Mouse (Mus musculus): ENCODE results near the gene Pdxp. TPM values are rescaled to one million over a fixed set of nuclear protein-coding genes. Genes with fewer than 3 reads are reported as not detected.

The Pdxp gene
- polyA plus RNA-seq, 1 experiment from 2014 or later: 126 TPM

DNA sequence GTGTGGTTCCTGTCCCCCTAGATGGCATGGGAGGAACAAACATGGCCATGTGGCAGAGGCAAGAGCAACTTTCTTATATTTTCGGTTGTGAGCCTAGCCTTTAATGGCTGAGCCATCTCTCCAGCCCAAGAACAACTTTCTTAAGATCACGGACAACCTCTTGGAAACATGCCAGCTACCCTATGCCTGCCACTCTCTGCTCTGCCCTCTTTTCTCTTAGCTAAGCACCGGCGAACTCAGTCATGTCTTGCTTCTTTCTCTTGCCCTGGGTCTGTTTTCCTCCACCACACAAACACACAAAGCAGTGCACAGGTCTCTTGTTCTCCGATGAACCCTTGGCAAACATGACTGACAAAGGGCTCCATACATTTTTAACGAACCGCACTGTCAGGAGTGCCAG is 32.5 kb downstream of the Pdxp start:
- no peak overlapping the region for H3K9ac ChIP-seq (ENCODE audit: low read depth, low read length)
- H3K4me3 ChIP-seq (ENCODE audit: low read depth, low read length): no peak overlapping the region
- H3K9me3 ChIP-seq (replicated peaks; ENCODE audit: control insufficient read depth, low read length, poor library complexity, severe bottlenecking): no peaks in the 10 kb centered on the region
- H3K27me3 ChIP-seq (ENCODE audit: control insufficient read depth, insufficient read depth, low read depth, low read length): no peaks in the 10 kb centered on the region
- H3K4me2 ChIP-seq (ENCODE audit: low read length): no peak overlapping the region
- WGBS: 64% methylated on average over 7 of the region's 7 CpGs
- H3K4me1 ChIP-seq (ENCODE audit: control insufficient read depth, insufficient read depth, low read length): peaks cover 19% of the 10 kb centered on the region
- ATAC-seq: no peak
- H3K36me3 ChIP-seq (ENCODE audit: control insufficient read depth, insufficient read depth, low read length): 0 out of 2 replicates have a peak, but pooled peaks cover 2% of the 10 kb centered on the region
- H3K27ac ChIP-seq (ENCODE audit: low read length): no peak overlapping the region

GRCm38 (mm10) chr15:78947657-78948056 is 33.9 kb downstream of the Pdxp start, which contains the start of gene Triobp:
TSS of gene Triobp (plus strand) at chr15:78947724.
- H3K4me2 ChIP-seq (ENCODE audit: low read length): peak within 1 kb of the TSS; percentile 65
- H3K27ac ChIP-seq (ENCODE audit: low read length): peak within 1 kb of the TSS; percentile 63
- under 1% methylated on average over 24 of the region's 24 CpGs for WGBS
- H3K9ac ChIP-seq (ENCODE audit: low read depth, low read length): peak within 1 kb of the TSS; percentile 68
- ATAC-seq: peak; percentile 98
- no peaks in the 10 kb centered on the region for H3K36me3 ChIP-seq (ENCODE audit: control insufficient read depth, insufficient read depth, low read length)
- no peaks in the 10 kb centered on the region for H3K9me3 ChIP-seq (replicated peaks; ENCODE audit: control insufficient read depth, low read length, poor library complexity, severe bottlenecking)
- H3K27me3 ChIP-seq (ENCODE audit: control insufficient read depth, insufficient read depth, low read depth, low read length): no peaks in the 10 kb centered on the region
- peaks cover 15% of the 10 kb centered on the region for H3K4me1 ChIP-seq (ENCODE audit: control insufficient read depth, insufficient read depth, low read length)
- peak within 1 kb of the TSS; percentile 48 for H3K4me3 ChIP-seq (ENCODE audit: low read depth, low read length)

DNA sequence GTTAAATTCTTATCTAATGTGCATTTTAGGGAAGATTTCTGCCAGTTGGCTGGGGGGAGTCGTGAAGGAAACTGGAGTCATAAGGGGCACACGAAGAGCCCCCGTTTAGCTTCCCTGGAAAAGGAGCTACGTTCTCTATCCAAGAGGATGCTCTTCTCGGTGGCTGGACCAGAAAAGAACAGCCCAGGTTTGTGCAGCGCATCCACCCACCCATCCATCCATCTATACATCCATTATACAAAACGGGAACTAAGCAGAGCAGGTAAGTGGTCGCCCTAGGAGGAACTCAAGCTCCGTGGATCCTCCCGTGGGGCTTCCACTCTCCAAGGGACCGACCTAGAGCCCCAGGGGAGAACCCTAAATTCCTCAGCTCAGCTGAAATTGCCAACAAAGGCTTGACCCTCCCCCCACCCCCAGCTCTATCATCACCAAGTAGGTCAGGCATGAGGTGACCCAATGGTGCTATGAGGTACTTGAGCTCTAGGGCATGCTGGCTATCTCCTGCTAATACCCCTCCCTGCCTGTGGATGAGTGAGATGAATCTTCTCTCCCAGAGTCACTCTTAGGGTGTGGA is 34.5 kb downstream of the Pdxp start:
- Histone ChIP-seq H3K27me3 (ENCODE audit: control insufficient read depth, insufficient read depth, low read depth, low read length) (no peaks in the 10 kb centered on the region), H3K4me3 (ENCODE audit: low read depth, low read length) (peak overlapping the region; percentile 48), H3K9me3 (replicated peaks; ENCODE audit: control insufficient read depth, low read length, poor library complexity, severe bottlenecking) (no peaks in the 10 kb centered on the region), H3K27ac (ENCODE audit: low read length) (peak overlapping the region; percentile 63), H3K4me1 (ENCODE audit: control insufficient read depth, insufficient read depth, low read length) (peaks cover 13% of the 10 kb centered on the region), H3K36me3 (ENCODE audit: control insufficient read depth, insufficient read depth, low read length) (peaks cover 1% of the 10 kb centered on the region; the same call in 1 of the 2 replicates), H3K4me2 (ENCODE audit: low read length) (peak overlapping the region; percentile 65), H3K9ac (ENCODE audit: low read depth, low read length) (peak overlapping the region; percentile 68)
- ATAC-seq: peak; percentile 51
- 3% methylated on average over 11 of the region's 11 CpGs for WGBS

DNA sequence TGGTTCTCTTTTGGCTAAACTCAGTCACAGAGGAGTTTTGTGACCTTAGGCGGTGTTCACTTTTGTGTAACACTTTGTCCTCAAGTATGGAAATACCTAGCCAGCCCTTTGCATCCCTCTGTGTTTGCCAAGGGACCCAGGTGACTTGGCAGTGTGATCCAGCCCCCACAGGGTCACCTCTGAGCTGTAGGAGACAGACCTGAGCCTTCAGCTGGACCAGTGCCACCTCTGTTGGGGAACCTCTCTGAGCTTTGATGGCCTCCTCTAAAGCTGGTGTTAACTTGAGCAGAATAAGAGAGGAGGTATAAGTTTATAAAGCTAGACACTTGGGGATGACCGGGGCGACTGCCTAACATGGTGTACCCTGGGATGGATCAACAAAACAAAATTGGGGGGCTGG is 35.2 kb downstream of the Pdxp start:
- peak overlapping the region; percentile 48 for H3K4me3 ChIP-seq (ENCODE audit: low read depth, low read length)
- H3K4me1 ChIP-seq (ENCODE audit: control insufficient read depth, insufficient read depth, low read length): peaks cover 13% of the 10 kb centered on the region
- H3K9me3 ChIP-seq (replicated peaks; ENCODE audit: control insufficient read depth, low read length, poor library complexity, severe bottlenecking): no peaks in the 10 kb centered on the region
- H3K9ac ChIP-seq (ENCODE audit: low read depth, low read length): no peak overlapping the region; the same call in 1 of the 2 replicates
- WGBS: 94% methylated on average over 3 of the region's 3 CpGs
- H3K36me3 ChIP-seq (ENCODE audit: control insufficient read depth, insufficient read depth, low read length): peaks cover 7% of the 10 kb centered on the region; the same call in 1 of the 2 replicates
- ATAC-seq: no peak
- no peak overlapping the region for H3K27ac ChIP-seq (ENCODE audit: low read length)
- H3K4me2 ChIP-seq (ENCODE audit: low read length): peak overlapping the region; percentile 65
- no peaks in the 10 kb centered on the region for H3K27me3 ChIP-seq (ENCODE audit: control insufficient read depth, insufficient read depth, low read depth, low read length)

DNA sequence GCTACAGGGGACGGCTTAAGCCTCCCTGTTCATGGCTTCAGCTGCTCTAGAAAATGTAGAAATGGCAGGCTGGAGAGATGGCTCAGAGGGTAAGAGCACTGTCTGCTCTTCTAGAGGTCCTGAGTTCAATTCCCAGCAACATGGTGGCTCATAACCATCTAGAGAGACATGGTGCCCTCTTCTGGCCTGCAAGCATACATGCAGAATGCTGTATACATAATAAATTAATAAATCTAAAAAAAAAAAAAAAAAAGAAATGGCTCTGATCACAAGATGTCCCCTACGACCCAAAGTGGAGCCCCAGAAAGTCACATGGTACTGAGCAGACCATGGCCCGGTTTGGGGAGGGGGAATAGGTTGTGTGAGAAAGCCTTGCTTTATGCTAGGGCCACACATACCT is 41.9 kb downstream of the Pdxp start:
- WGBS: 63% methylated on average over 3 of the region's 3 CpGs
- H3K27ac ChIP-seq (ENCODE audit: low read length): no peak overlapping the region
- no peak overlapping the region for H3K9ac ChIP-seq (ENCODE audit: low read depth, low read length)

GRCm38 (mm10) chr15:78956351-78956750 is 42.6 kb downstream of the Pdxp start:
- no peak overlapping the region for H3K4me3 ChIP-seq (ENCODE audit: low read depth, low read length)
- no peaks in the 10 kb centered on the region for H3K27me3 ChIP-seq (ENCODE audit: control insufficient read depth, insufficient read depth, low read depth, low read length)
- peaks cover 22% of the 10 kb centered on the region for H3K36me3 ChIP-seq (ENCODE audit: control insufficient read depth, insufficient read depth, low read length)
- no peak overlapping the region for H3K4me2 ChIP-seq (ENCODE audit: low read length)
- H3K9ac ChIP-seq (ENCODE audit: low read depth, low read length): no peak overlapping the region
- 84% methylated on average over 4 of the region's 4 CpGs for WGBS
- H3K9me3 ChIP-seq (replicated peaks; ENCODE audit: control insufficient read depth, low read length, poor library complexity, severe bottlenecking): no peaks in the 10 kb centered on the region
- H3K4me1 ChIP-seq (ENCODE audit: control insufficient read depth, insufficient read depth, low read length): no peaks in the 10 kb centered on the region
- no peak for ATAC-seq
- no peak overlapping the region for H3K27ac ChIP-seq (ENCODE audit: low read length)

More for the DNA sequence above, 41.9 kb downstream of the Pdxp start:
- H3K9me3 ChIP-seq (replicated peaks; ENCODE audit: control insufficient read depth, low read length, poor library complexity, severe bottlenecking): no peaks in the 10 kb centered on the region
- no peak overlapping the region for H3K4me2 ChIP-seq (ENCODE audit: low read length)
- no peak overlapping the region for H3K4me3 ChIP-seq (ENCODE audit: low read depth, low read length)
- peaks cover 19% of the 10 kb centered on the region for H3K36me3 ChIP-seq (ENCODE audit: control insufficient read depth, insufficient read depth, low read length)
- H3K27me3 ChIP-seq (ENCODE audit: control insufficient read depth, insufficient read depth, low read depth, low read length): no peaks in the 10 kb centered on the region
- ATAC-seq: no peak
- peaks cover 2% of the 10 kb centered on the region; the same call in 1 of the 2 replicates for H3K4me1 ChIP-seq (ENCODE audit: control insufficient read depth, insufficient read depth, low read length)

DNA sequence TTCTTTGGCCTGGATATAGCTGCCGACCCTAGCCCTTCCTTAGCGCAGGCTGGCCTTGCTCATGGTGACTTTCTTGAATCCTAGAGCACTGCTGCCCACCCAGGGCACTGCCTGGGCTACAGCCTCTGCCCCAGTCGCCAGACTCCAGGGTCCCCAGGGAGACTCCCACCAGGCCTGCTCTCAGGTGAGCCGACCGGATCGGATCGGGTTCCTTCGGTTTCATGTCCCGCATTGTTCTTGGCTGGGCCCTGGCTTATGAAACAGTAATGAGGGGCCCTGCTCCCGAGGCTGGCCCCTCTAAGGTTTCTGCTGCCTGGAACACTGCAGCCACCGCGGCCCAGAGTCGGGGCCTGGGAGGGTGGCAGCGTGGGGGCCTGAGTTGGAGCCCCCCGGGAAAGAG is 43.3 kb downstream of the Pdxp start:
- peaks cover 22% of the 10 kb centered on the region for H3K36me3 ChIP-seq (ENCODE audit: control insufficient read depth, insufficient read depth, low read length)
- H3K27ac ChIP-seq (ENCODE audit: low read length): no peak overlapping the region
- 84% methylated on average over 15 of the region's 15 CpGs for WGBS
- H3K9me3 ChIP-seq (replicated peaks; ENCODE audit: control insufficient read depth, low read length, poor library complexity, severe bottlenecking): no peaks in the 10 kb centered on the region
- no peak overlapping the region for H3K4me3 ChIP-seq (ENCODE audit: low read depth, low read length)
- no peaks in the 10 kb centered on the region for H3K4me1 ChIP-seq (ENCODE audit: control insufficient read depth, insufficient read depth, low read length)
- H3K9ac ChIP-seq (ENCODE audit: low read depth, low read length): no peak overlapping the region
- no peak for ATAC-seq
- H3K27me3 ChIP-seq (ENCODE audit: control insufficient read depth, insufficient read depth, low read depth, low read length): no peaks in the 10 kb centered on the region
- no peak overlapping the region for H3K4me2 ChIP-seq (ENCODE audit: low read length)

GRCm38 (mm10) chr15:78959537-78959936 is 45.8 kb downstream of the Pdxp start:
- ATAC-seq: no peak
- no peak overlapping the region for H3K27ac ChIP-seq (ENCODE audit: low read length)
- H3K9ac ChIP-seq (ENCODE audit: low read depth, low read length): no peak overlapping the region
- H3K4me2 ChIP-seq (ENCODE audit: low read length): no peak overlapping the region
- peaks cover 4% of the 10 kb centered on the region; the same call in 1 of the 2 replicates for H3K4me1 ChIP-seq (ENCODE audit: control insufficient read depth, insufficient read depth, low read length)
- WGBS: 94% methylated on average over 11 of the region's 11 CpGs
- H3K36me3 ChIP-seq (ENCODE audit: control insufficient read depth, insufficient read depth, low read length): peaks cover 15% of the 10 kb centered on the region
- H3K27me3 ChIP-seq (ENCODE audit: control insufficient read depth, insufficient read depth, low read depth, low read length): no peaks in the 10 kb centered on the region
- H3K9me3 ChIP-seq (replicated peaks; ENCODE audit: control insufficient read depth, low read length, poor library complexity, severe bottlenecking): no peaks in the 10 kb centered on the region
- H3K4me3 ChIP-seq (ENCODE audit: low read depth, low read length): no peak overlapping the region

GRCm38 (mm10) chr15:78960088-78960487 is 46.4 kb downstream of the Pdxp start:
- H3K36me3 ChIP-seq (ENCODE audit: control insufficient read depth, insufficient read depth, low read length): peaks cover 15% of the 10 kb centered on the region
- H3K9ac ChIP-seq (ENCODE audit: low read depth, low read length): no peak overlapping the region
- no peak overlapping the region for H3K4me3 ChIP-seq (ENCODE audit: low read depth, low read length)
- H3K27me3 ChIP-seq (ENCODE audit: control insufficient read depth, insufficient read depth, low read depth, low read length): no peaks in the 10 kb centered on the region
- no peak overlapping the region for H3K4me2 ChIP-seq (ENCODE audit: low read length)
- 92% methylated on average over 4 of the region's 4 CpGs for WGBS
- H3K9me3 ChIP-seq (replicated peaks; ENCODE audit: control insufficient read depth, low read length, poor library complexity, severe bottlenecking): no peaks in the 10 kb centered on the region
- H3K27ac ChIP-seq (ENCODE audit: low read length): no peak overlapping the region
- no peak for ATAC-seq
- peaks cover 4% of the 10 kb centered on the region; the same call in 1 of the 2 replicates for H3K4me1 ChIP-seq (ENCODE audit: control insufficient read depth, insufficient read depth, low read length)

Measured in midbrain, embryonic 16.5 days (tissue).